Mouse (Mus musculus) layer of hippocampus, adult 18-20 months (tissue): ENCODE results near the gene Ppp3ca. TPM values are rescaled to one million over a fixed set of nuclear protein-coding genes. Genes with fewer than 3 reads are reported as not detected.
"Not testable (repeated sequence)": the region's sequence is repeated elsewhere in the genome, so short reads cannot be mapped to it uniquely, and the experiment has no call there.

Experiments
- DNase-seq, 2 experiments: peaks; one replicate each; pipeline ENCODE4 v3.0.0; 2022; ENCODE audit warnings: low spot score in 2 of 2
- total RNA-seq, 2 experiments: library from RNA; stranded (reverse); gene quantifications; 2 replicates each; pipeline ENCODE4 v1.2.3; 2021

Gene Ppp3ca
- total RNA-seq, 2 experiments from 2014 or later, result 1,235 to 1,382 TPM

- DNase-seq, result no peak
These were observed 14.5 kb downstream of the Ppp3ca start for GRCm38 (mm10) chr3:136684191-136684958.

- no peak for DNase-seq
These were observed 16.5 kb downstream of the Ppp3ca start for GRCm38 (mm10) chr3:136686429-136686828.

- no peak for DNase-seq
These were observed 18.2 kb downstream of the Ppp3ca start for GRCm38 (mm10) chr3:136688101-136688586.

GRCm38 (mm10) chr3:136689793-136690543 is 20.0 kb downstream of the Ppp3ca start:
- DNase-seq, result no peak

GRCm38 (mm10) chr3:136691984-136692383 is 22.1 kb downstream of the Ppp3ca start:
- DNase-seq, result no peak

GRCm38 (mm10) chr3:136693547-136693946 is 23.6 kb downstream of the Ppp3ca start:
- DNase-seq, result no peak

- no peak for DNase-seq
These were observed 27.8 kb downstream of the Ppp3ca start for GRCm38 (mm10) chr3:136697626-136698191.

- not testable (repeated sequence) for DNase-seq
These were observed 29.8 kb downstream of the Ppp3ca start for GRCm38 (mm10) chr3:136699711-136700110.

GRCm38 (mm10) chr3:136700447-136701009 is 30.6 kb downstream of the Ppp3ca start:
- DNase-seq, result no peak

- DNase-seq, result no peak
These were observed 32.9 kb downstream of the Ppp3ca start for GRCm38 (mm10) chr3:136702861-136703260.

- no peak for DNase-seq
These were observed 34.8 kb downstream of the Ppp3ca start for GRCm38 (mm10) chr3:136704515-136705247.

GRCm38 (mm10) chr3:136706048-136706447 is 36.1 kb downstream of the Ppp3ca start:
- DNase-seq, result no peak

- DNase-seq, result no peak
These were observed 36.8 kb downstream of the Ppp3ca start for GRCm38 (mm10) chr3:136706771-136707170.

GRCm38 (mm10) chr3:136707222-136708019 is 37.5 kb downstream of the Ppp3ca start:
- DNase-seq, result no peak

GRCm38 (mm10) chr3:136708230-136708629 is 38.3 kb downstream of the Ppp3ca start:
- no peak for DNase-seq

- no peak for DNase-seq
These were observed 40.5 kb downstream of the Ppp3ca start for GRCm38 (mm10) chr3:136710310-136710906.

- DNase-seq, result peak; percentile 56 to 75
These were observed 44.5 kb downstream of the Ppp3ca start for GRCm38 (mm10) chr3:136714307-136715039.

GRCm38 (mm10) chr3:136716247-136716646 is 46.3 kb downstream of the Ppp3ca start:
- DNase-seq, result no peak

GRCm38 (mm10) chr3:136718412-136718811 is 48.5 kb downstream of the Ppp3ca start:
- no peak for DNase-seq
